Mouse (Mus musculus): ENCODE data around the gene Slc5a1. TPM values are rescaled to one million over a fixed set of nuclear protein-coding genes. Genes with fewer than 3 reads are reported as not detected.

Slc5a1 gene
- not detected for total RNA-seq (2021)

DNA sequence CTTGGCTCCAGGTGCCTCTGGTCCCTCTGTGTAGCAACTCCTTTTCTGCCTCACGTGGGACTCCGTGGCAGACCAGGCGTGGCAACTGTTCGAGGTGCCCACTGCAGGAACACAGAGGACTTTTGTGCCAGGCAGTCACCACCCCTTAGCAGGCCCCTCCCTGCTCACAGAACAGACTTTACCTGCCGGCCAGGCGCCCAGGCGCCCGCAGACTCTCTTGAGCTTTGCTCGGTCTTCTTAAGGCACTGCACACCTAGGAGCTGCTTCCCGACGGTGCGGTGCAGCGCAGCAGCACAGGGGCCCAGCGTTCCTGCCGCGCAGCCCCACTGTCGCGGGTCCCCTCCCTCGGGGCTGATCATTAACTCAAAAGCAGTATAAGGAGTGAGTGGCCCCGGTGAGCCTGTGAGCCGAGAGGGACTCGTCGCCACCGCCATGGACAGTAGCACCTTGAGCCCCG is at the start of gene Slc5a1:
Gene Slc5a1, plus strand, starts transcription at position 195 of the 457 bp plus-strand sequence.
- intact Hi-C loops (cut with DNase I), result no loop called here
- DNase-seq (ENCODE audit: low spot score in 2 of 2), result no peak

GRCm38 (mm10) chr5:33056126-33056765 is 47.8 kb upstream of the Slc5a1 start:
- intact Hi-C loops (cut with DNase I), result no loop called here

GRCm38 (mm10) chr5:33070071-33070470 is 33.9 kb upstream of the Slc5a1 start:
- DNase-seq (ENCODE audit: low spot score in 2 of 2), result no peak
- intact Hi-C loops (cut with DNase I), result no loop called here

More at GRCm38 (mm10) chr5:33056126-33056765, 47.8 kb upstream of the Slc5a1 start:
- no peak for DNase-seq (ENCODE audit: low spot score in 2 of 2)

GRCm38 (mm10) chr5:33076490-33077191 is 27.4 kb upstream of the Slc5a1 start:
- intact Hi-C loops (cut with DNase I), result no loop called here

GRCm38 (mm10) chr5:33082896-33083295 is 21.1 kb upstream of the Slc5a1 start:
- intact Hi-C loops (cut with DNase I), result no loop called here
- no peak for DNase-seq (ENCODE audit: low spot score in 2 of 2)

More at GRCm38 (mm10) chr5:33076490-33077191, 27.4 kb upstream of the Slc5a1 start:
- DNase-seq (ENCODE audit: low spot score in 2 of 2), result no peak

DNA sequence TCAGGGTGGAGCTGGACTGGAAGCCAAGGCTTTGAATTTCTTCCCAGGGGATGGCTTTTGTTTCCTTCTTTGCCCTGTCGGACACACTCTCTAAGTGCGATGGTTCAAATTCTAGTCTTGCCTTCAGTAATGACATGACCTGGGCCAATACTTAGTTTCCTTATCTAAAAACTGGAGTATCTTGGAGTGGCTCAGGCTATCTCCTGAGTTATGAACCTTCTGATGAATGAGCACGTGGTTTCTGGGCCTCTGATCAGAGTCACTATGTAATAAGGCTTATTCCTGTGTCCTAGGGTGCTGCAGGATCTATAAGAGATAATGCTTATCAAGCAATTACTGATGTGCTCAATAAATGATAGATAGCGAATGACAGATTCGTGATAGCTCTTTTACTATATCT is 19.4 kb upstream of the Slc5a1 start:
- intact Hi-C loops (cut with DNase I), result no loop called here
- DNase-seq (ENCODE audit: low spot score in 2 of 2), result no peak

- DNase-seq (ENCODE audit: low spot score in 2 of 2), result no peak
- intact Hi-C loops (cut with DNase I), result no loop called here
Observed at GRCm38 (mm10) chr5:33091342-33091741, 12.7 kb upstream of the Slc5a1 start.

GRCm38 (mm10) chr5:33095315-33095714 is 8.7 kb upstream of the Slc5a1 start:
- intact Hi-C loops (cut with DNase I), result no loop called here
- DNase-seq (ENCODE audit: low spot score in 2 of 2), result no peak

DNA sequence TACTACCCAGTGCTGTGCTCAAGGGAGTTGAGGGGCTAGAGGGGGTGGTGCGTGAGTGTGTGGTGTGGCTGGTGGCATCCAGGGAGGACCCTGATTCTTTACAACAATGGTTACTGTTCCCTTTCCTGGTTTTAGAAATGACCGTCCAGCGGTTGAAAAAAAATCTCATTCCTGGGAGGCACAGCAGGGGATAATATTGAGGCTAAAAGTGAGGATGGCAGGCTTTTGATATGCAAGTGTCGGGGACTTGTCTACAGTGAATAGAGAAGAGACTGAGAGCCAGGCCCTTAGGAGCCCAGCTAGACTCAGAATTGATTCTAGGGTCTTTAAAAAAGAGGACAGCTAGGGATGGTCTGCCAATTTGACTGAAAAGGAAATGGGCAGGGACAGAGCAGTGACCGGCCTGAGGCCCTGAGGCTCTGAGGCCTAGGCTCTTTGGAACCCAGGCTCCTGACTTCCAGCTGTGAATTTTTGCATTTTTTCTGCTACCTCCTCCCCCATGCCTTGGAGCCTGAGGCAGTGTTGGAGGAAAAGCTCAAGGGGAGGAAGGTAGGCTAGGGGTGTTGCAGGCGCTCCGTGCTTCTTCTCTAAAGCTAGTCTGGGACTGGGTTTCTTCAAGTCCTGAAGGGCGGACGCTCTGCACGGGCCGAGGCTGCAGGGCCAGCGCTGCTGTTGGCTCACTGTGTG is 1.5 kb upstream of the Slc5a1 start:
- intact Hi-C loops (cut with DNase I), result no loop called here
- no peak for DNase-seq (ENCODE audit: low spot score in 2 of 2)

- DNase-seq (ENCODE audit: low spot score in 2 of 2), result no peak
- intact Hi-C loops (cut with DNase I), result no loop called here
Observed at GRCm38 (mm10) chr5:33104876-33105275, 857 bp downstream of the Slc5a1 start.

- no peak for DNase-seq (ENCODE audit: low spot score in 2 of 2)
- intact Hi-C loops (cut with DNase I), result no loop called here
Observed at GRCm38 (mm10) chr5:33105660-33106059, 1.6 kb downstream of the Slc5a1 start.

- DNase-seq (ENCODE audit: low spot score in 2 of 2), result no peak
- intact Hi-C loops (cut with DNase I), result no loop called here
Observed at GRCm38 (mm10) chr5:33107056-33107455, 3.0 kb downstream of the Slc5a1 start.

- DNase-seq (ENCODE audit: low spot score in 2 of 2), result no peak
- intact Hi-C loops (cut with DNase I), result no loop called here
Observed at GRCm38 (mm10) chr5:33107778-33108405, 3.9 kb downstream of the Slc5a1 start.

DNA sequence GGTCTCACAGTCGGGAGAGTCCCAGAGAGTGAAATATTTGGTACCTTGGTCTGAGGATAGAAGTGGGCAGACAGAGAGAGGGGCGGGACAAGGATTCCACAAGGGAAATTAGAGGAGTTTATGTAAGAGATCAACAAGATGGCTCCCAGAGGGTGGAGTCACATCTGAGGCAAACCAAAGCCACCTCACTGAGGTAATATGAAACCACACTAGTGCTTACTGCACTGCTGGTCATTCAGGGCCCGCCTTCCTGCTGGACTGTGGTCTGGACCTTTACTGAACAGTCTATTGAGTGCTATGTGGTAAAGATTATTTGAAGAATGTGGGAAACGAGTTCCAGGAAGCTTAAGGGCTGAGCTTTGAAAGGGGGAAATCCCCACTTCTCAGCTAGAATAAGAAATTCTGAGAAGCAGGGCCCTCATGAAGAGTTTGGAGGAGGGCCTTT is 17.9 kb downstream of the Slc5a1 start:
- intact Hi-C loops (cut with DNase I), result no loop called here
- DNase-seq (ENCODE audit: low spot score in 2 of 2), result no peak

DNA sequence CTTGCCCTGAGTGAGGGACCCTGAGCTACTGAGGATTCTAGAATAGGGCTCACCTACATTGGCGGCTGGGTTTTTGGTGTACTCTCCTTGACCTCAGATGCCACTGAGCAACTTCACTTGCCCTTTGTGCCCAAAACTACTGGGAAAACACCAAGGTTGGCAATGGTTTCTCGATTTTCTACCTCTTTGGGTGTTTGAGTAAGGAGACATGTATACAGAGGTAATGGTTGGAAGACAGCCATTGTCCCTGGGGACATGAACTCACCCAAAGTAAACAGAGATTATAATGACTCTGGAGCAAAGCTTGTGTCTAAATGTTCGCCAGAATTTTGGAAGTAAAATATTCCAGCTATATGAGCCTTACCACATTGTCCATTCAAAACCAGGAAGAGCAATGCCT is 19.6 kb downstream of the Slc5a1 start:
- no peak for DNase-seq (ENCODE audit: low spot score in 2 of 2)
- intact Hi-C loops (cut with DNase I), result no loop called here

- intact Hi-C loops (cut with DNase I), result no loop called here
- no peak for DNase-seq (ENCODE audit: low spot score in 2 of 2)
Observed at GRCm38 (mm10) chr5:33125318-33125717, 21.3 kb downstream of the Slc5a1 start.

- no peak for DNase-seq (ENCODE audit: low spot score in 2 of 2)
Observed at GRCm38 (mm10) chr5:33134132-33134531, 30.1 kb downstream of the Slc5a1 start.

GRCm38 (mm10) chr5:33135611-33136010 is 31.6 kb downstream of the Slc5a1 start:
- intact Hi-C loops (cut with DNase I), result no loop called here
- no peak for DNase-seq (ENCODE audit: low spot score in 2 of 2)

More at GRCm38 (mm10) chr5:33134132-33134531, 30.1 kb downstream of the Slc5a1 start:
- intact Hi-C loops (cut with DNase I), result no loop called here

DNA sequence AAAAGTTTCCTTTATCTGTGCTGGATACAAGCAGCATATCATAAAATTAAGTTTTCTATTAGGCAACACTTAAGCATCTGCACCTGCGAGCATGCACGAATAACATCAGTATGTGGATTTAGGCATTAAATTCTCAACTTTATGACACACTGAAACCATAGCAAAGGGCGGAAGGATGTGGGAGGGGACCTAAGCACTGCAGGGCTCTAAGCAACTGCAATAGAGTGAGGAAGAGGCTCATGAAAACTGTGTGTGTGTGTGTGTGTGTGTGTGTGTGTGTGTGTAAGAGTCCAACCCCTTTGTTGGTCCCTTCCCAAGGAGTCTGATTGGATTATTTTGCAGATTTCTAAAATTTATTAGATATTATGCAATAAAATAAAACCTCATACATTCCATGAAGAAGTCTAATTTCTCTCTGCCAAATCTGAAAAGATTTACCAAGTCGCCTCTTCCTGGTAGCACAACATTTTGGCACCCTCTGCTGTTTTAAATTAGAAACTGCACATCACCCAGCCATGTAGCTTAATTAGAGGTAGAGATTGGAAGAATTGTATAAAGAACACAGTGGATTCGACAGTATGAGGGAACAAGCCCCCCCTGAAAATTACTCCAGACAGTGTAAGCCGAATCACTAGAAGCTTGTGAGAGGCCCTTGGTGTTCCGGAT is 38.9 kb downstream of the Slc5a1 start:
- peak; percentile 18 to 22 for DNase-seq (ENCODE audit: low spot score in 2 of 2)
- intact Hi-C loops (cut with DNase I), result loop anchor here (10.0 kb wide), 1 partner anchor 228 kb away; no protein-coding TSS in a partner anchor
